Mouse (Mus musculus): ENCODE results near the gene Man2a2.
A peak's percentile ranks its signal among the peaks of the same experiment; 100 is the strongest.
"Not testable (repeated sequence)": the region's sequence is repeated elsewhere in the genome, so short reads cannot be mapped to it uniquely, and the experiment has no call there.

Man2a2 gene

DNA sequence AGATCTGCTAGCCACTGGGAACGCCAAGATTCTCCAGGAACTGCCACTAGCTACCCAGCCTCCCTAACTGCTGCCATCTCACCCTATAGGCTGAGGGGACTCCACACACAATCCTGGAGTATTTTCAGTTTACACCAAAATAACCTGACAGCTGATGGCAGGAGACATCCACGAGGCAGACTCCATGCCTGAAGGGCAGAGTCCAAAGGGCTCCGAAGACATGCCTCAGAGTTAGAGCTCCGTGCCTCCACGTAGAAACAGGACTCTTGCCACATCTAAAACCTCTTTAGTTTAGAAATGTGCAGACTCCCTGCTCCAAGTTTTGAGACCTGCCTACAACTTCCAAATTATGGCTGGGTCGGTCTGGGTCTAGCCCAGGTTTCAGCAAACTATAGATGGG is 29.4 kb upstream of the Man2a2 start:
- no peak for DNase-seq (ENCODE audit: low read depth, low spot score)

DNA sequence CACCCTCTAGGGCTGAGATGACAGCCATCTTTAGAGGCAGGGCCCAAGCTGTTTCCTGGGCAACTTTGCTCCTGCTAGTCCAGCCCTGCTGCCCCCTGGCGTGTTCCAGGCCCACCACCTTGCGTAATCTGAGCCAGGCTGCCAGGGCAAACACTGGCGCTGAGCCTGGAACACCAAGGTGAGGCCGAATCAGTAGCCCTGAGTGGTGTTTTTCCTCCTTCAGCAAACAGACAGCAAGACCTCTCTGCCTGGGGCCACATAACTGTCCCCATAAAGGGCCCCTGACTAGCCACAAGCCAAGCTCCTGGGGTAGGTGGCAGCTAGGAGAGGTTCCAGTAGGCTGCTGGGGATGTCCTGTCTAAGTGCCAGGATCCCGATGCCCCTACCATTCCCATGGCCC is 28.9 kb upstream of the Man2a2 start:
- no peak for DNase-seq (ENCODE audit: low read depth, low spot score)

GRCm38 (mm10) chr7:80398654-80399444 is 27.7 kb upstream of the Man2a2 start:
- no peak for DNase-seq (ENCODE audit: low read depth, low spot score)

DNA sequence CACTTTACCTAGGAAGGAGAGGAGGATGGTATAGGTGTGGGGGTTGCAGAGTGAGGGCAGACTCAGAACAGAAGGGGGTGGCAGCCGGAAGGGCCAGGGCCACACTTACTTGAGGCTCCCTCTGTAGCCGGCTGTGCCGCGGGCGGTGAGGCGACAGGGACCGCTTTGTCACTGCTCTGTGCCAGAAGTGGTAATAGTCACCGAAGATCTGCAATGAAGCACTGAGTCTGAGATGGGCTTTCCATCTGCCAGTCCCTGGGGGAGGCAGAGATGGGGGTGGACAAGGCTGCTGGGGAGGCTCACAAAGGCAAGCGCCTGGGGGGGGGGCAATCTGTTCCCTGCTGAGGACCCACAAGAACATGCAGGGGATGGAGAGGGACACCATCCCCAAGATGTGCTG is 26.8 kb upstream of the Man2a2 start:
- DNase-seq (ENCODE audit: low read depth, low spot score), result no peak

- not testable (repeated sequence) for DNase-seq (ENCODE audit: low read depth, low spot score)
Observed at GRCm38 (mm10) chr7:80396427-80396826, 25.3 kb upstream of the Man2a2 start.

- DNase-seq (ENCODE audit: low read depth, low spot score), result no peak
Observed at GRCm38 (mm10) chr7:80394600-80394999, 23.4 kb upstream of the Man2a2 start.

- DNase-seq (ENCODE audit: low read depth, low spot score), result no peak
Observed at GRCm38 (mm10) chr7:80392119-80392518, 20.9 kb upstream of the Man2a2 start.

GRCm38 (mm10) chr7:80387633-80388543 is 16.7 kb upstream of the Man2a2 start, which contains the start of gene Fes:
Gene Fes (minus strand): TSS chr7:80387946.
- no peak for DNase-seq (ENCODE audit: low read depth, low spot score)

GRCm38 (mm10) chr7:80387033-80387632 is 16.0 kb upstream of the Man2a2 start:
- no peak for DNase-seq (ENCODE audit: low read depth, low spot score)

- DNase-seq (ENCODE audit: low read depth, low spot score), result peak; percentile 84
Observed at GRCm38 (mm10) chr7:80386235-80386930, 15.2 kb upstream of the Man2a2 start.

DNA sequence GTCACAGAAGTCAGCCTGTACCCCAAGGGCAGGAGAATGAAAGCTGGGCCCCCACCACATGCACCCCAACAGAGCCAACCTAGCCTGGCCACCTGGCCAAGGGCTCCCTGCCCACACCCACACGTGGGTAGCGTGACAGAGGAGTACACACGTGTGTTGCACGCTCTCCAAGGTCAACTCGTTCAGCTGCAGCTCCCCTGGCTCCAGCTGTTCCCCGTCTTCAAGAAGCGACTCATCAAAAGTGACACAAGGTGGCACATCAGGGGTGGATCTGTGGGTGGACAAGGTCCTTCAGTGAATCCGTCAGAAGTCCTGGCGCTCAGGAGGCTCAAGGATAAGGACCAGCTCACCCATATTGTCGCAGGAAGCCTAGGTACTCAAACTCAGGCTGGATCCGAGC is 11.7 kb upstream of the Man2a2 start:
- no peak for DNase-seq (ENCODE audit: low read depth, low spot score)

- no peak for DNase-seq (ENCODE audit: low read depth, low spot score)
Observed at GRCm38 (mm10) chr7:80379531-80379930, 8.4 kb upstream of the Man2a2 start.

DNA sequence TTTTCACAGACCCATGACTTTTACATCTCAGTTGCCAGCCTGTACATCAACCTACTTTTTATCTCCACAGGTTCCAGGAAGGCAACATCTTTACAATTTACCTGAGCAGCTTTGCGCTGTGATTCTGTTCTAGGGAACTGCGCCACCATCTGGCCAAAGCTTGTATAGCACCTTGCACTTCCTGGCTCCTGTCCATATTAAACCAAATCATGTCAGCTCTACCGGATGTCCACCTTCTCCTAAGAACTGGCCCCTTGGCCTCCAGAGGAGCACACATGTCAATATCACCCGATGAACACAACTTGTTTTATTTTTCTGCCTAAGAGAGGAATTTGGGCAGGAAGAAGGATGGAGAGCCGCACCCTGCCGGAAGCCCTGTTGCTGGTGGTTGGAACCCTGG is 6.3 kb upstream of the Man2a2 start:
- no peak for DNase-seq (ENCODE audit: low read depth, low spot score)

DNA sequence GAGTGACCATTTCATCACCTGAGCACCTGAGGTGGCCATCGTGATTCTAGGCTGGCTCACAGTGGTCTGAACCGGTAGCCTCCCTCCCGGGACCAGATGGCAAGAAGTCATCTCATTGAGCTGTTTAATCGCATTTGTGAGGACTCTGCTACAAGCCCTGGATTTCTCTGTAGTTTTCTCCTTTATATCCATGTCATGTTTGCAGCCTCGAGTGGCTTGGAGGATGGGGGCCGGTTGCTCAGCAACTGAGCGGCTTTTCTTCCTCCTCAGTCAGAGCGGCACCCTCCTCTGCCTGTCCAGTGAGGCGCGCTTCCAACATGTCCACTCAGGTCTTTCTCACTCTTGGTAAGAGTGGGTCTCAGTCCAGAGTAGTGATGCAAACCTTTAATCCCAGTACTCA is 5.0 kb upstream of the Man2a2 start:
- no peak for DNase-seq (ENCODE audit: low read depth, low spot score)

DNA sequence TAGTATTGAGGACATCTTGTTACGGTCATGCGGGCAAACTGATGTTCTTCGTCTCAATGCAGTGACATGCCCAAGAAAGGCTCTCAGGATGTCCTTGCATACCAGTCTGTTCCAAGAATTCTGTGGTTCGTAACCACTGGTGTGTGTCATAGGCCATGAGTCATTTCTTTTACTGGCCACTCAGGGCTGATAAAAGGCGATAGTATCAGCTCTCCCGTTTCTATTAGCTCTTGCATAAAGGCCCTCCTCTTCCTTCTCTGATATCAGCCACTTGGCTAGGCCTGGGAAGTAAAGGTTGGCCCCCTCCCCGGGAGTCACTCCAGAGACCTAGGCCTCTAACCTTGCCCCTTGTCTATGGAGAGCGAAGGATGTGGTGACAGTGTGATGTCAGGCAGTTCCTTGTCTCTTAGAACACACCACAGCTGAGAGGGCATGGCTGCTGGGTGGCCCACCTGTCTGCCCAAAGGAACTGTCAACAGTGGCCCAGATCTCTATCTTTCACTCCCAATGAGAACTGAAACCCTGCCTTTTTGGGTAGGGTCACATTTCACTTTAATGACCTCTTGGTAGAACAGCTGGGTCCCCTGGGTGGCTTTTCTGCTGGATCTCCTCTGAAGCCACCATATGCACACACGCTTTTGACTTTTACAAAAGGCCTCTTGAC is 4.3 kb upstream of the Man2a2 start:
- no peak for DNase-seq (ENCODE audit: low read depth, low spot score)

DNA sequence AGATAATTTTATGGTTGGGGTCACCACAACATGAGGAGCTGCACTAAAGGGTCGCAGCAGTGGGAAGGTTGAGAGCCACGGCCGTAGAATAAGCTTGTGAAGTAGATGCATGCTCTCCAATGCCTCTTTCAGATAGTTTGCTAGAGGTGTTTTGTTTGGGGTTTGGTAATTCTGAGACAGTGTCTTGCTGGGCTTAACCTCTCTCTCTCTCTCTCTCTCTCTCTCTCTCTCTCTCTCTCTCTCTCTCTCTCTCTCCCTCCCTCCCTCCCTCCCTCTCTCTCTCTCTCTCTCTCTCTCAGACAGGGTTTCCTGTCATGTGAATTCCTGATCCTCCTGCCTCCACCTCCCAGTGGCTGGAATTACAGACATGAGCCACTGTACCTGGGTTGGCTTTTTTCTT is 3.6 kb upstream of the Man2a2 start:
- DNase-seq (ENCODE audit: low read depth, low spot score), result no peak

GRCm38 (mm10) chr7:80374280-80374679 is 3.1 kb upstream of the Man2a2 start:
- DNase-seq (ENCODE audit: low read depth, low spot score), result no peak

GRCm38 (mm10) chr7:80373850-80374249 is 2.7 kb upstream of the Man2a2 start:
- no peak for DNase-seq (ENCODE audit: low read depth, low spot score)

DNA sequence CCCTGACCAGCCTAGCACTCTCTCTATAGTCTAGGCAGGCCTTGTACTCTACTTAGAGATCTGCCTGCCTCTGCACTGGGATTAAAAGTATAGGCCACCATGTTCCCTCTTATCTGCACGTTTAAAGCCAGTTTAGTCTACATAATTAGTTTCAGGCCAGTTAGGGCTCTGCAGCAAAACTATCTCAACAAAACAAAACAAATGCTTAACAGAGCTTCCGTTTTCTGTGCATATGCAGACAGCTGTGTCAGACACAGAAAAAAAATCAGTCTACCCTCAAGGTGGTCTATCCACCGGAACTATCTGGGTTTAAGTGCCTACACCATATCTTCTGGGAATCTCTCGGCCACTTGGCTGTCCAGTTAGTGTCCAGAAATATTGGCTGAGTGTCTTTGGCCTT is 2.2 kb upstream of the Man2a2 start:
- no peak for DNase-seq (ENCODE audit: low read depth, low spot score)

DNA sequence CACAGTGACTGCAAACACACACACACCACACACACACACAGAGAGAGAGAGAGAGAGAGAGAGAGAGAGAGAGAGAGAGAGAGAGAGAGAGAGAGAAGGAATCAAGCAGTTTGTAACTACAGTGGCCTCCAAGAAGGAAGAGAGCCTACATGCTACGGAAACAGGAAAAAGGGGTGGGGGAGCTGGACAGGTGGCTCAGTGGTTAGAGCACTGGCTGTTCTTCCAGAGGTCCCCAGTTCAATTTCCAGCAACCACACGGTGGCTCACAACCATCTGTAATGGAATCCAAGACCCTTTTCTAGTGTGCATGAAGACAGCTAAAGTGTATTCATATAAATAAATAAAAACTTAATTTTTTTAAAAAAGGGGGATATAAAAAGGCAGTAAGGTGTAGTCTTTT is 1.5 kb upstream of the Man2a2 start:
- no peak for DNase-seq (ENCODE audit: low read depth, low spot score)

DNA sequence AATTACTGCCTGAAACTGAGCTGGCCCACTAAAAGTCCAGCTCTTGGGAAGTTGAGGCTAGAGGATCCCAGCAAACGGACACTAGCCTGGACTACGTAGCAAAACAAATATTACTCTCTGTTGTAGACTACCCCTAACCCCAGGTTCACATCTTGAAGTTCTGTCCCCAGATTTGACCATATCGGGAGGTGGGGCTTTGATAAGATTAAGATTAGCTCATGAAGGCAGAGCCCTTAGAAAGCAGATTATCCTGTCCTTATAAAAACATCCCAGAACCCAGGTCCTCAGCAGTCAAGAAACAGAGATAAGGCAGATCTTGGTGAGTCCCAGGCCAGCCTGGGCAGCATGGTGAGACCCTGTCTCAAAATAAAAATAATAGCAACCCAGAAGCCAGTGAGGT is 991 bp upstream of the Man2a2 start:
- no peak for DNase-seq (ENCODE audit: low read depth, low spot score)
